Comparison of ENCODE assay signal across 24 mouse cellular contexts in genomic region chr2:179862676-179863075, GRCm38 (mm10).
A peak's percentile ranks its signal among the peaks of the same experiment; 100 is the strongest.
DNase-seq lines count a peak whose midpoint lies in the region; ATAC-seq and TF ChIP-seq lines count a peak whose summit lies in the region.
"Had no signal": no experiment of that assay in that cellular context is flagged by ENCODE, and none has a peak within 500 bp of the region (broad histone marks: within the 10 kb centered on the region; RNA-seq: fewer than 3 reads in every experiment).

No protein-coding gene starts in this region.

- H3K36me3 ChIP-seq in forebrain, embryonic 16.5 days (ENCODE audit: control insufficient read depth, insufficient read depth) = no peaks in the 10 kb centered on the region
- H3K36me3 ChIP-seq in forebrain, embryonic 12.5 days (replicated peaks) = no peaks in the 10 kb centered on the region
- H3K36me3 ChIP-seq in limb, embryonic 11.5 days (ENCODE audit: control insufficient read depth, insufficient read depth, low read length) = no peaks in the 10 kb centered on the region
- H3K36me3 ChIP-seq: embryonic facial prominence, embryonic 12.5 days; heart, embryonic 10.5 days; heart, embryonic 13.5 days; hindbrain, embryonic 12.5 days had no signal

- H3K9ac ChIP-seq in forebrain, embryonic 16.5 days (replicated peaks; ENCODE audit: low read depth, low read length) = no peak overlapping the region
- H3K9ac ChIP-seq in forebrain, embryonic 12.5 days = no peak overlapping the region
- no peak overlapping the region for H3K9ac ChIP-seq in limb, embryonic 11.5 days (ENCODE audit: low read length)
- H3K9ac ChIP-seq: embryonic facial prominence, embryonic 12.5 days; heart, embryonic 13.5 days; hindbrain, embryonic 12.5 days had no signal

- no peak overlapping the region for H3K27ac ChIP-seq in forebrain, embryonic 16.5 days (ENCODE audit: low read length)
- no peak overlapping the region for H3K27ac ChIP-seq in forebrain, embryonic 12.5 days
- no peak overlapping the region for H3K27ac ChIP-seq in limb, embryonic 11.5 days (replicated peaks; ENCODE audit: low read depth, low read length)
- no peak overlapping the region for H3K27ac ChIP-seq in layer of hippocampus, adult 2 months
- H3K27ac ChIP-seq: embryonic facial prominence, embryonic 12.5 days; heart, adult 2 months; heart, embryonic 10.5 days; heart, embryonic 13.5 days; hindbrain, embryonic 12.5 days had no signal

- H3K27me3 ChIP-seq in forebrain, embryonic 16.5 days (replicated peaks; ENCODE audit: control insufficient read depth, insufficient read depth, low read length) = no peaks in the 10 kb centered on the region
- H3K27me3 ChIP-seq in forebrain, embryonic 12.5 days = no peaks in the 10 kb centered on the region
- no peaks in the 10 kb centered on the region for H3K27me3 ChIP-seq in limb, embryonic 11.5 days (ENCODE audit: control insufficient read depth, insufficient read depth, low read length)
- H3K27me3 ChIP-seq: embryonic facial prominence, embryonic 12.5 days; hindbrain, embryonic 12.5 days had no signal

- WGBS in forebrain, embryonic 16.5 days = 67% methylated on average over 3 of the region's 3 CpGs
- 76% methylated on average over 3 of the region's 3 CpGs for WGBS in forebrain, embryonic 12.5 days
- WGBS in limb, embryonic 11.5 days = 62% methylated on average over 3 of the region's 3 CpGs

- no peak overlapping the region for H3K4me3 ChIP-seq in forebrain, embryonic 16.5 days (replicated peaks; ENCODE audit: low read length)
- no peak overlapping the region for H3K4me3 ChIP-seq in forebrain, embryonic 12.5 days (replicated peaks)
- H3K4me3 ChIP-seq in limb, embryonic 11.5 days (ENCODE audit: low read depth, low read length) = no peak overlapping the region
- no peak overlapping the region for H3K4me3 ChIP-seq in layer of hippocampus, adult 2 months
- H3K4me3 ChIP-seq: embryonic facial prominence, embryonic 12.5 days; erythroblast, embryonic 14.5 days; heart, adult 2 months; heart, embryonic 10.5 days; heart, embryonic 13.5 days; hindbrain, embryonic 12.5 days had no signal

- peak; percentile 44 to 60 for DNase-seq in cerebellum, postnatal 10 days
- no peak for DNase-seq in cerebellum, postnatal 25 days
- DNase-seq in left cerebral cortex, postnatal 4 days = peak; percentile 50
- DNase-seq in left cerebral cortex, adult 11 months (ENCODE audit: low spot score) = no peak
- DNase-seq in limb, embryonic 11.5 days (ENCODE audit: low spot score) = no peak
- DNase-seq in layer of hippocampus, adult 2 months (ENCODE audit: low spot score in 2 of 2) = no peak
- DNase-seq: adrenal gland, adult 8-10 months; adrenal gland, postnatal 25 days; cerebellum, adult 9-10 months; gastrocnemius, postnatal 10 days; gastrocnemius, postnatal 36 days; heart, adult 2 months; heart, postnatal 14 days; heart, postnatal 4 days had no signal

- H3K4me2 ChIP-seq in forebrain, embryonic 16.5 days (ENCODE audit: low read length) = no peak overlapping the region
- H3K4me2 ChIP-seq in forebrain, embryonic 12.5 days = no peak overlapping the region
- H3K4me2 ChIP-seq in limb, embryonic 11.5 days (ENCODE audit: low read depth, severe bottlenecking) = no peak overlapping the region
- H3K4me2 ChIP-seq: embryonic facial prominence, embryonic 12.5 days; heart, embryonic 13.5 days; hindbrain, embryonic 12.5 days had no signal

- peak; percentile 31; the same call in 1 of the 2 replicates for ATAC-seq in forebrain, embryonic 16.5 days
- ATAC-seq in forebrain, embryonic 12.5 days (ENCODE audit: low FRiP score) = no peak
- peak; percentile 31; the same call in 1 of the 2 replicates for ATAC-seq in limb, embryonic 11.5 days (ENCODE audit: insufficient number of reproducible peaks, low FRiP score, low TSS enrichment, low read depth)
- ATAC-seq: activated CD4-positive, CD25-positive, alpha-beta regulatory T cell, adult 4 months; forebrain, embryonic 14.5 days; intestine, postnatal 0 days had no signal

- TF ChIP-seq CTCF in layer of hippocampus, adult 2 months (conservative IDR thresholded peaks at IDR 0.05) = no peak

- no peaks in the 10 kb centered on the region for H3K9me3 ChIP-seq in forebrain, embryonic 16.5 days (ENCODE audit: control insufficient read depth, low read length)
- H3K9me3 ChIP-seq in forebrain, embryonic 12.5 days = no peaks in the 10 kb centered on the region
- H3K9me3 ChIP-seq in limb, embryonic 11.5 days (ENCODE audit: control insufficient read depth, low read length) = no peaks in the 10 kb centered on the region
- H3K9me3 ChIP-seq: embryonic facial prominence, embryonic 12.5 days; heart, embryonic 10.5 days; heart, embryonic 13.5 days; hindbrain, embryonic 12.5 days had no signal

- intact Hi-C loops in left cerebral cortex, postnatal 4 days (cut with DNase I) = no loop called here

- no peaks in the 10 kb centered on the region for H3K4me1 ChIP-seq in forebrain, embryonic 16.5 days (replicated peaks; ENCODE audit: control insufficient read depth, insufficient read depth, low read length)
- peaks cover 5% of the 10 kb centered on the region; the same call in 1 of the 2 replicates for H3K4me1 ChIP-seq in forebrain, embryonic 12.5 days
- H3K4me1 ChIP-seq in limb, embryonic 11.5 days (ENCODE audit: control insufficient read depth, insufficient read depth, low read length) = peaks cover 5% of the 10 kb centered on the region; the same call in 1 of the 2 replicates

Comparison
In these comparisons a context has a peak if more than half of its experiments do, and no peak if none do; other contexts are left out.
1. DNase-seq: peak in cerebellum, postnatal 10 days (2 of 2) and left cerebral cortex, postnatal 4 days (single experiment); none in cerebellum, postnatal 25 days (0 of 2), left cerebral cortex, adult 11 months (single experiment), limb, embryonic 11.5 days (single experiment) and layer of hippocampus, adult 2 months (0 of 2).